Mouse (Mus musculus) kidney, adult 18-20 months (tissue): ENCODE data around the gene Sirt2.

ENCODE experiments used
- DNase-seq: peaks from one replicate; pipeline ENCODE4 v3.0.0; 2021

Sirt2 gene

DNA sequence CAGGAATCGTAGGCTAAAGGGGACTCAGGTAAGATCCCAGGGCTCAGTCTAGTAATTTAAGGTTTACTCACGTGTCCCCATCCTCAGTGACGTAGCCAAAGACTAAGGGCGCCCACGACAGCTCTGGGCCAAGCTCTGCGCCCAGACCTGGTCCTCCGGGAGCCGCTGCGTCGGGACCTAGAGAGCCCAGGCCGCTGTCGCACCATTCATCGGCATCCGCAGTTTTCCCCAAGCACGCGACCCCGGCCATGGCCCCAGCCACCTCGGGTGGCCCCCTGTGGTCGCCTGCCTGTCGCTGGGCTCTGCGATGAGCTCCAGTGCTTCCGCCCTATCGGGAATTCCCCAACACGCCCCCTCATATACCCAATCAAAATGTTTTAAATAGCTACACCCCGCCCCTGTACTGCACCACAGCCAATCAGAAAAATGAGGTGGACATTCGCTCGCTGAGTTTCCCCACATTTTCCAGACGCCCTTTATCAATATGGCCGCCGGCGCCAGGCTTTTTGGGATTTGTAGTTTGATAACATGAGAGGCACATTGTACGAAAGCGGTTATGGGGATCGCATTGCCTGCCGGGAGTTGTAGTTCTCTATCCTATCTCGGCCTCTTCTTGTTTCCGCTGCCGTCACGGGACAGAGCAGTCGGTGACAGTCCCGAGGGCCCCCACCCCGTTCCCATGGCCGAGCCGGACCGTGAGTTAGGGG is at the start of gene Sirt2:
TSS of gene Sirt2 (plus strand) at position 563 of the 707 bp plus-strand sequence.
- DNase-seq = peak; percentile 98

DNA sequence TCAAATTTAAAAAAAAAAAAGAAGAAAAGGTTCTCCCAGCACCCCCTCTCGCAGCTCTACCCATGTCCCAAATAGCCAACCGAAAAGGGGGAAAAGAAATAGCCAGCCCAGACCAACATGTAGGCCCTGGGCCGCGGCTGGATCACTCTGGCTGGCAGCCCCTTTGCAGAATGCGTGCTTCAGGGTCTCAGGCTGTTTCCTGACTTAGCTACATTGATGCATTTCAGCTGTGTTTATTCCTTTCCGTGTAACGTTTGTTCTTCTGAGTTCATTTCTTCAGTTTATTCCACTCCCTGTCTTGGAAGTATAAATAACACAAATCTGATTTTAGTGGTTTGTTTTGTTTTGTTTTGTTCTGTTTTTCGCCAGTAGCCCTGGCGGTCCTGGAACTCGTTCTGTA is 48.8 kb upstream of the Sirt2 start:
- no peak for DNase-seq

DNA sequence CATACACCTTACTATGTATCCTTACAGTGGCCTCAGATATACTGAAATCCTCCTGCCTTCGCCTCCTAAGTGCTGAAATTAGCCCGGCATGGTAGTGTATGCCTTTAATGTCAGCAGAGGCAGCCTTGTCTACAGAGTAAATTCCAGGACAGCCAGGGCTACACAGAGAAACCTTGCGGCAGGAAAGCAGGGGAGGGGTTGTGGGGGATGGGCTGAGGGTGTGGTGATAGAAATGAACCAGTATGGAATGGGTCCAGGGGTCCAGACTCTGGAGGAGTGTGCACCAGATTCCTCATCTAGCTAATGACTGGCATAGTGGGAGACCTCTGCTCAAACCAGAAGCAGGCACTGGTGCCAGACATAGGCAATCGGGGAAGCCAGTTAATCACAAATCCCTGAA is 47.4 kb upstream of the Sirt2 start:
- no peak for DNase-seq

DNA sequence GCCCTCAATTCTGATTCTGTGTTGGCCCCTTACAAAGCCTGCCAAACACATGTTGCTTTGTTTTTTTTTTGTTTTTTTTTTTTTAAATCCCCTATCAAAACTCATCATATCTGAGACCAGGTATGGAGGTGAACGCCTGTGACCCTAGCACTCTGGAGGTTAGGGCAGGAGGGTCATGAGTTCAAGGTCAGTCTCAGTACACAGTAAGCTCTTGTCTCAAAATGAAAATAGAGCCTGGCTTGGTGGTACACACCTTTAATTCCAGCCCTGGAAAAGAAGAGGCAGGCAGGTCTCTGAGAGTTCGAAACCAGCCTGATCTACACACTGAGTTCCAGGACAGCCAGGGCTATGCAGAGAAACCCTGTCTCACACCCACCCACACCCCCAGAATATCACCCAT is 46.9 kb upstream of the Sirt2 start:
- no peak for DNase-seq

DNA sequence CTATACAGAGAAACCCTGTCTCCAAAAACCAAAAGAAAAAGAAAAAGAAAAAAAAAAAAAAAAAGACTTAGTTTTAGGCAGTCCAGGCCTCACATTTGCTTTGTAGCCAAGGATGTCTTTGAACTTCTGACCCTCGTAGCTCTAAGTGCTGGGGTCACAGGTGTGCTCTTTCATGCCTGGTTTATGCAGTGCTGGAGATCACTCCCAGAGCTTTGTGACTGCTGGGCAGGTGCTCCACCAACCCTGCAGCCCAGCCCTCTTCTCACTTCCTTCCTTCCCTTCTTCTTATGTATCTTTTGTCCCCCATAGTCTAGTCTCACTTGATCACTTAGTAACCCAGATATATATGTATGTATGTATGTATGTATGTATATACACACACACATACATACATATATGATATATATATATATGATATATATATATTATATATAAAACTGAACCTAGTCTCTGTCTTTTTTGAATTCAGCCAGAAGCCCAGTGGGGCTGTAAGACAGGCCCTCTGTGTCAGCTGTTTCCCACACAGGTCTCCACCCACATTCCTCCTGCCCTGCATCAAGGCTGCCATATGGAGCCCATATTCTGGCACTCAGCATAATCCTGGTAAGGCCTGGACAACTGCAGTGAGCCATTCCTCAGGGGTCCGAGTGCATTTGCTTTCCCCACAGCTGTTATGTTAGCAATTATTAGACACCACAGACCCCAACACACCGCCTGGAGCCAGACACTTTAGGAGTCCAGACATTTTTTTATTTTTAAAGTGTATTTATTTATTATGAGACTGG is 45.6 kb upstream of the Sirt2 start:
- no peak for DNase-seq

DNA sequence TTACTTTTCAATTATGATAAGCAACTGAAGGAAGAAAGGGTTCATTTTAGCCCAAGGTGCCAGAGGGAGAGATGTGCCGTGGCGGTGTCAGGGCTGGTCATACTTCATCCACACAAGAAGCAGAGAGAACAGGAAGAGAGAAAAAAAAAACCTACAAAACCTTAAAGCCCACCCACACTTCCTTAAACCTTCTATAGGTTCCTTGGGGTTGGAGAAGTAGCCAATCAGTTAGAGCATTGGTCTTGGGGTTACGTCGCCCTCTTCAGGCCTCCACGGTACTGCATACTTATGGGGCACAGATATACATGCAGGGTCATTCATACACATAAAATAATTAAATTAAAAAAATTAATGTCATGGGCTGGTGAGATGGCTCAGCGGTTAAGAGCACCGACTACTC is 44.5 kb upstream of the Sirt2 start:
- DNase-seq = no peak

DNA sequence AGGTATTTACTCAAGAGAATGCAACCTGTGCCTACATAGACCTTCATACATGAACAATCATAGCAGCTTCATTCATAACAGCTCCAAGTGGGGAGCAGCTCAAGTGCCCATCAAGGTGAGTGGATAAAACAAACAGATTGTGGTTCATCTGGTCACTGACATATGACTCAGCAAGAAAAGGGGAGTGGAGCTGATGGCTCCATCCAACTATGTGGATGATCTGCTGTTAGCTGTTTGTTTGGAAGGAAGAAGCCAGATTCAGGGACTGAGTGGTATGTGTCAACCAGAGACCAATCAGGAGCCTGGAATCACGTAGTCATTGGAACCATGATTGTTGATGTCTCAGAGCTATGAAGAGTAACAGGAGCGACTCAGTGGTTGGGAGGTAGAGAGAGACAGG is 41.9 kb upstream of the Sirt2 start:
- DNase-seq = no peak

DNA sequence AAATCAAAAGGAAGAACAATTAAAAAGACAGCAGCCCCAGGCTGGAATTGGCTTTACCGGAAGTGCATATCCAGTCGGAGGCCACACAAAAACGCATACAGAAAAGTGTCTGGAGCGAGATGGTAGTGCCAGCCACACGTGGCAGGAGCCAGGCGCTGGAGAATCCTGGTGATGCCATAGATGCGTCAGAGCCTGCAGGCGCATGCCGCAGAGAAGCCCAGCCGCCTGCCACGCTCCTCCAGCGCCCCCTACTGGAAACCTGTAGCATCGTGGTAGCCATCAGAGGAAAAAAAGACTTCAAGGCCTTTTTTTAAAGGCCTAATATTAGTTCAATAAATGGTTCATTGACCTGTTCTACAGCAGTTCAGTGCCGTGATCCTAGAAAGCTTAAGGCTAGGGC is 39.9 kb upstream of the Sirt2 start:
- peak; percentile 62 for DNase-seq

DNA sequence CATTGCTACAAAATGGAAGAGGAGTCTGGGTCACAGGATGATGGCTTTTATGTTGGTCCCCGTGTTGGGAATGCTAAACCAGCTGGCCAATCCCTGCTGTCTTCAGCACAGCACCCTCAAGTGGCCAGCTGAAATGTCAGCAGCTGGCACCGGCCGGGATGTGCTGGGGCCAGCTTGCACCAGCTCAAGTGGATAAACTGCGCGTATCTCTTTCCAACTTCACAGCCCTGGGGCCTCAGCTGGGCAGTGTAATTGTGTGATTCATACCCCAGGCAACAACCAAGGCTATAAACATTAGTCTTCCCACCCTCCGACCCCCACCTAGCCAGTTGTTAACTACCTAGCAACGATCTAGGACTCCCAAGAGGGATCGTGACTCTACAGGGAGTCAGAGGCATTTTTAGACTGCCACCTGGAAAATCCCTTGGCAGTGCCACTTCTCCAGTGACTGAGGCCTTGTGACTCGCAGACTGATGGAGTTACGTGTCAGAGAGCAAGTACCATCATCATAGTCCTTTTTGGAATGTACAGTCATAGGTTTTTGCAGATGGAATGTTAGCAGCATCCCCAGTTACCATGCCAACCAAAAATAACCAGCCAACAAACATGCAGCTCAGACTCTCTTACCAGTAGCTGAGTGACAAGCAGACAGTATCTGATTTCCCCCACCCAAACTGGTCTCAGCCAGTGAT is 38.7 kb upstream of the Sirt2 start:
- DNase-seq = peak; percentile 11

DNA sequence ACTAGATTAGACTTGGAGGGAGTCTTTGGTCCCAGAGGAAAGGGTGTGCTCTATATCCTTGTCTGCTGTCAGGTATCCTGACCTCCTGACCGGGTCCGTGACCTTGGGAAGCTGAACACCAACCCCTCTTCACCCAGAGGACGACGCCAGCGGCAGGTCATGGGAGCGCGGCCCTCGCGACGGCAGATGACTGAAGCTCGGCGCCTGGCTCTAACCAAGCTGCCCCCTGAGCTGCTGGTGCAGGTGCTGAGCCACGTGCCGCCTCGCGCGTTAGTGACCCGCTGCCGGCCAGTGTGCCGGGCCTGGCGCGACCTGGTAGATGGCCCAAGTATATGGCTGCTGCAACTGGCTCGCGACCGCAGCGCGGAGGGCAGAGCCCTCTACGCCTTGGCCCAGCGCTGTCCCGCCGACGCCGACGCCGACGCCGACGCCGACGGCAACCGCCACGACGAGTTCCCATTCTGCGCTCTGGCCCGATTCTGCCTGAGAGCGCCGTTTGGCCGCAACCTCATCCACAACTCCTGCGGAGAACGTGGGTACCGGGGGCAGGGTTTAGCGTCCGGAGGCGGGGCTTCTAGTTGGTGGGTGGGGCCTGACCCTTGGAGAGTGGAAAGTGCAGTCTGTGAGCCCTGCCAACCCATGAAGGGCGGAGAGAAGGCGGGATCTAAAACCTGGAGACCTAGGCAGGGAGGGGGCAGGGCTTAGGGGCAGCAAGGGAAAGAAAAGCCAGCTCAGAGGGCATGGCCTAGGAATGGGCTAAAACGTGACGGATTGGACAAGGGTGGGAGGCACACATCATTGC is 34.0 kb upstream of the Sirt2 start:
- DNase-seq = peak; percentile 93

DNA sequence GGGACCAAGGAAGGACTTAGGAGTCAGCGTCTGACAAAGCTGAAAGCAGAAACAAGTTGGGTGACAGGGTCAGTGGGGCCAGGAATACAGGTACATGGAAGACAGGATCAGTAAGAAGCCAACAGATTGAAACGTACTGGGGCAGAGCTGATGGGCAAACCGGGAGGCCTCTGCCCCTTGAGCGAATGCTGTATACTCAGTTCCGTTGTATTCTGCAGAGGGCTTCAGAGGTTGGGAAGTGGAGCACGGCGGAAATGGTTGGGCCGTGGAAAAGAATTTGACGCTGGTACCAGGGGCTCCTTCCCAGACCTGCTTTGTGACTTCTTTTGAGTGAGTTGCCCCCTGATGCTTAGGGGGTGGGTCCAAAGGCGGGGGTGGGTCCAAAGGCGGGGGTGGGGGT is 33.3 kb upstream of the Sirt2 start:
- DNase-seq = no peak

DNA sequence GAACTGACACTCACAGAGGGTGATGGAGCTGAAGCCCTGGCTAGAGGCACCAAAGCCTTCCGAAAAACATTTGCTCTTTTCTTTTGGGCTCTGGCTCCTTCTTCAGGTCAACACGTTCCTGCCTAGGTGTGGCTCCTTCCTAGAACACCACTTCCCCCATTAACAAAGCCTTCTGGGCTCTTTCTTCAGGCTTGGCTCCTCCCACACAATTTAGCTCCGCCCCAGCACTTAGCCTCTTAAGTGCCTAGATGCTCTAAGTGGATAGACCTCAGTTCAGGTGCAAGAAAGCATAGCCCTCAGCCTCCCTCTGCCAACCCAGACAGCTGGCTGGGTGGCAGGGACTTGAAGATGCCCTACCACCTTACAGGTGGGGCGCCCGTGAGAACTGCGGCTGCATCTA is 30.8 kb upstream of the Sirt2 start:
- DNase-seq = no peak

DNA sequence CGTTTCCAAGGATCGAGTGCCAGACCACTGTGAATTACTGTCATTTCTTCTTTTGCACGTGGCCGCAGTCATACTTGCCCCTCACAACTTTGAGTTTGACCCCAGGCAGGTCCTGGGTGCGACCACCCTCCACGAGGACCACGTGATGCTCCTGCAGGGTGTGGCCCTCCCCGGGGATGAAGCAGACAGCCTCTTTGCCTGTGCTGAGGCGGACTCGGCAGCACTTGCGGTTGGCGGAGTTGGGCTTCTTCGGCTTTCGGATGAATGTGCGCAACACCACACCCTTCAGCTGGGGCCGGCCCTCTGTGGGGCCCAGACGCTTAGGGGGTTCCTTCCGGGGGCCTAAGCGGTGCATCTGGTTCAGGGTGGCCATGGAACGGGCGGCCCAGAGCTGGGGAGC is 26.7 kb upstream of the Sirt2 start:
- no peak for DNase-seq

DNA sequence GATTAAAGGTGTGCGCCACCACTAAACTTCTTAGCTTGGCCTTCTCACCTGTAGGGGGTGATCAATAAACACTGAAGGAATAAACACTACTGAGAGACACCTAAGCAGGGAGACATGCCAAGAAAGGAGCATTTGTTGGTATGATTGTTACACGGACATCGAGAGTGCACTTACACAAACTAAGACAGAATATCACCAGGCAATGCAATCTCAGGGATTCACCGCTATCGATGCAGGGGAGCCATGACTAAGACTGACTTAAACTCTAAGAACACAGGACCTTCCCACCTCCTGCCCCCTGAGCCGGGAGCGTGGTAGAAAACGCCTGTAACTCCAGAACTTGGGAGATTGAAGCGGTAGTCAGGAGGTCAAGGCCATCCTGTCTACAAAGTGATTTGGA is 25.6 kb upstream of the Sirt2 start:
- no peak for DNase-seq

DNA sequence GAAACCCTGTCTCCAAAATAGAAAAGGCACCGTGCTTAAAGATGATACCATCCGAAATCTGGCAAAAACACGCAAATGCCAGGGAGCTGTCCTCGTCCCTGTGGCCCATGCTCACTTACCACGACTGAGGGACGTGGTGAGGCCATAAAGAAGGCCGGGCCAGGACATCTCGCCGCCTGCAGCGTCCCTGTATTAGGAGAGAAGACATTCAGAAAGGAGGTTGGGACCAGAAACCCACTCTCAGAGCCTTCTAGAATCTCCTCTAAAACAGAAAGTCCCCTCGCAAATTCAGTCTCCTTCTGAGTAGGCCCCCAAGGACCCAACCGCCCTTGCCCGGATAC is 25.2 kb upstream of the Sirt2 start:
- DNase-seq = no peak

DNA sequence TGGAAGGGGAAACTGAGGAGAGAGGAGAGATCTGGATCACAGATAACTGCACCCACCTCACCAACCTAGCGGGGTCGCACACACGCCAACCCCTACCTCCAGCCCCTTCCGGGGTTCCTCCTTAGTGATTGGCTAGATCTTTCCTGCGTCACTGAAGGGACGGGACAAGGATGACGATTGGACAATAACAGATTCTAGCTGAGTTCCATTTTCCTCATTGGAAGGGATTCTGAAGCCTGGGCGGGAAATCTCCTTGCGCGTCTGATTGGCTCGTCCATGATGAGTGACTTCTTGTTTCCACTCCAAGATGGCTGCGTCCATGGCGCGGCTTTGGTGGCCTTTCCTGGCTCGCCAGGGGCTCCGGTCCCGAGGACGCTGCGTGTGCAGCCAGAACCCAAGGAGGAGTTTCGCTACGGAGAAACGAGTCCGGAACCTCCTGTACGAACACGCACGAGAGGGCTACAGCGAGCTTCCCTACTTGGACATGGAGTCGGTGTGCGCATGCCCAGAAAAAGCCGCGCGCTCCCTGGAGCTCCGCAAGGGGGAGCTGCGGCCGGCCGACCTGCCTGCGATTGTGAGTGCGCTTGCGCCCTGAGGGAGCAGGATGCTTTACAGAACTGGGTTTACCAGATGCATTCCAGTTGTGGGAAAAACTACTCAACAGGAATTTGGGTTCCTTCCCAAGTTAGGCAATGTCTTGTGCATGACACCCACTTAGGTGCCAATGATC is 24.7 kb upstream of the Sirt2 start, which contains the start of the genes Mrps12 and Sars2:
TSS of gene Mrps12 (minus strand) at position 112 of the 730 bp plus-strand sequence.
TSS of gene Sars2 (plus strand) at position 284 of the 730 bp plus-strand sequence.
- DNase-seq = peak; percentile 99

DNA sequence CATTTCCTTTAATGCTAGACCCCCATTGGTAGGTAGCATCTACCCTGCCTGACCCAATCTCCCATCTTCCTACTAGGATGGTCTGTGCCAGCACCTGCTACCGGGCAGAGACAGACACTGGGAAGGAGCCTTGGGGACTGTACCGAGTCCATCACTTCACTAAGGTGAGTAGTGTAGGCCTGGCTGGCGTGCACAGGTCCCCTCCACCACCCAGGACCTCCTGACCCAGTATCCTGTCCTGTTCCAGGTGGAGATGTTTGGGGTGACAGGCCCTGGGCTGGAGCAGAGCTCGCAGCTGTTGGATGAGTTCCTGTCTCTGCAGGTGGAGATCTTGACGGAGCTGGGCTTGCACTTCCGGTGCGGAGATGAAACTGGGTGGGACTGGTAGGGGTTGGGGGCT is 16.6 kb upstream of the Sirt2 start:
- DNase-seq = no peak

DNA sequence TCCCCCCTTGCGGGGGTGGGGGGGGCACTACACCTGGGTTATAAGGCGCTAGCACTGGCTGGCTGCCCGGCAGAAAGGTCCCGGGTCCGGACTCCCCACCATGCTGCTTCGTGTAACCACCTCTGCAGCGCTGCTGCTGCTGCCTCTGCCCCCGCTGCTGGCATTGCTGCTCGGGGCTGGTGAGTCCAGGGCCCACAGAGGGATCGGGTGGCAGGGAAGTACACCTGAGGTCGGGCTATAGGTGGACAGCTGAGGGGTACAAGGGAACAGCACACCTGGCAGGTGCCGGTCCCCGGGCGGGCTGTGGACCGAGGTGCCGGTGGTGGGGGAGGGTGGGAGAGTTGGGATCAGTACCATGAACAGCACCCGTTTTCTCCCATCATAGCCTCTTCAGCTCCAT is 10.5 kb upstream of the Sirt2 start, which contains the start of gene Ccer2:
TSS of gene Ccer2 (plus strand) at position 96 of the 400 bp plus-strand sequence.
- DNase-seq = no peak

DNA sequence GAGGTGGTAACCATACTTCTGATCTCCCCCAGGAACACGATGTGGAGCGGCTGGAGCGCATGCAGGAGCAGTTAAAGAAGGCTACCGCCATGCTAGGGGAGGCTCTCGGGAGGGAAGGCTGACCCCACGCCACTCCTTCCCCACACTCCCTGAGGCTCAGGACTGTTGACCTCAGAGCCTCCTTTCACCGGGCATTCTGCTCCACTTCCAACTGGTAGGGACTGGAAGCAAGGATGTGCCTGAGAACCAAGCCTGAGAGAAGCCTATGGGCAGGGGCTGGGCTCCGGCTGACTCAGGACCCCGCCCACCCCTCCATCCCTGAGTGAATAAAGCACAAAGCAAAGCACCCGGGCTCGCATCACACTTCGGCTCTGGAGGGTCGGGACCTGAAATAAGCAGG is 7.9 kb upstream of the Sirt2 start:
- DNase-seq = no peak

DNA sequence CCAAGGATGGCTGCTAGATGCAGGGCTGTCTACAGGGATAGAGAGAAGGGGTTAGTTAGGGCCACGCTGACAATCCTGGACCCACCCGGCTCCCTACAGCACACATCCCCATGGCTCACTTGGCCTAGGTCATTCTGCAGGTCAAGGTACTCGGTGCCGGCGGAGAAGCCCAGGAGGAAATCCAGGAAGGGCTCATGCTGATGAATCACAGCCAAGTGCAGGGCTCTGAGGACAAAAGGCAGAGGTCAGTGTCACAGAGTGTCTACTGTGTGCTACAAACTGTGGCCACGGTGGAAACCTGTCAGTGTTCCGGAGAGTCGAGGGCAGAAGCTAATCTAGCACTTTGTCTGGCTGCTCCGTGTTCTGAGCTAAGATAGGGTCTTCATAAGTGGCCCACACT is 4.6 kb upstream of the Sirt2 start:
- peak; percentile 19 for DNase-seq

DNA sequence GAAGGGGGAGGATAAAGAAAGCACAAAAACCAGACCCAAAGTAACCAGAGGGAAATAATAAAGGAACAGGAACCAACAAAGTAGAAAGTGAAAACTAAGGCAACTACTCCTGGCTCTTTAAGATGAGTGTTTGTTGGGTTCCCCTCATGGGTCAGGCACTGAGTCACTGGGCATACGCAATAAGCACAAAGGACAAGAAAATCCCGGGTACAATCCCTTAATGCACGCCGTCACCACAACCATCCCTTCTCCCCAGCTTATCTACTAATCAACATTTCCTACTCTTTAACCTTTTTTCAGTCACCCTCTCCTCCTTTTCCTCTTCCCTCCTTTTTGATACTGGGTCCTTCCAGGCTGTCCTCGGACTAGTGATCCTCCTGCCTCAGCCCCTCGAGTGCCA is 1.3 kb upstream of the Sirt2 start:
- no peak for DNase-seq

DNA sequence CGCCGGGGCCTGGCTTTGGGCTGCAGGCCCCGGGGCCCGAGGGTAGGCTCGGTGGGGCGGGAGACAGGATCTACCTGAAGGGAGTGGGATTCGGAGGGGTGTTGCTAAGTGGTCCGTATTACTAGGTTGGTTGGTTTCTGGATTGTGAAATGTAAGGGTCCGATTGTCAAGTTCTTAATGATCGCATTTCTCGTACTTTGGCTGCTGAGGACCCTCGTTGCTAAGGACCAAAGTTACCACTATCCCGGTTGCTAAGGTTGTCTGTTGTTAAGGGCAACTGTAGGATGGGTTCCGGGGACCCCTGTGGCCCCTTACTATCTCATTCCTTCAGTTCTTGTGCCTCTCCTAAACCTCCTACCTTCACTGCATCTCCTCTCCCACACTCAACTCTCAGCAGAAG is 375 bp downstream of the Sirt2 start:
- no peak for DNase-seq
